Mouse (Mus musculus) forebrain, postnatal 0 days (tissue): ENCODE measurements at regions not wholly inside any gene's neighbourhood (a gene's known extent, or its start where the extent isn't known, plus 50 kb on each side); places are given as distances from the start of the nearest gene placed in this dataset.
A peak's percentile ranks its signal among the peaks of the same experiment; 100 is the strongest.

ENCODE experiments used
- ATAC-seq: fragments of 200-750 bp; cut with Nextera tagmentation; 2 replicates; pipeline ENCODE4 v1.8.0; 2017; ENCODE audit warnings: mild to moderate bottlenecking, moderate library complexity
- DNase-seq: peaks from one replicate; pipeline ENCODE4 v3.0.0-alpha.2; 2015
- H3K27ac ChIP-seq: fragments of 300-500 bp; sonication (generic); 2 replicates; pipeline ENCODE4 v1.5.1; 2014; ENCODE audit warnings: low read depth, mild to moderate bottlenecking, antibody characterized with exemption, low read length, moderate library complexity, mixed read lengths
- H3K27me3 ChIP-seq: fragments of 300-500 bp; sonication (generic); 2 replicates; pipeline ENCODE4 v1.6.1; 2014; ENCODE audit warnings: mild to moderate bottlenecking, low read length, mixed read lengths; ENCODE audit not compliant: insufficient read depth
- H3K36me3 ChIP-seq: fragments of 300-500 bp; sonication (generic); 2 replicates; pipeline ENCODE4 v1.6.1; 2014; ENCODE audit warnings: mild to moderate bottlenecking, moderate library complexity; ENCODE audit not compliant: insufficient read depth
- H3K4me1 ChIP-seq: fragments of 300-500 bp; sonication (generic); 2 replicates; pipeline ENCODE4 v1.6.1; 2014; ENCODE audit warnings: antibody characterized with exemption; ENCODE audit not compliant: insufficient read depth
- H3K4me2 ChIP-seq: fragments of 300-500 bp; sonication (generic); 2 replicates; pipeline ENCODE4 v1.6.1; 2014; ENCODE audit warnings: low read depth, mild to moderate bottlenecking, moderate library complexity
- H3K4me3 ChIP-seq: fragments of 300-500 bp; sonication (generic); 2 replicates; pipeline ENCODE4 v1.5.1; 2014; ENCODE audit warnings: low read depth, low read length, mixed read lengths
- H3K9ac ChIP-seq: fragments of 300-500 bp; sonication (generic); 2 replicates; pipeline ENCODE4 v1.6.1; 2014; ENCODE audit warnings: mild to moderate bottlenecking
- H3K9me3 ChIP-seq: fragments of 300-500 bp; sonication (generic); 2 replicates; pipeline ENCODE4 v1.6.1; 2016; ENCODE audit warnings: low read length
- CTCF ChIP-seq: sonication (generic); IDR thresholded peaks from 2 replicates; pipeline ENCODE4 v1.5.1; 2016; ENCODE audit warnings: antibody characterized with exemption, control low read depth, low read depth
- WGBS: fragments of 180-500 bp; shearing (Covaris S2); extraction: QIAGEN DNeasy Blood & Tissue Kit; methylation state at CpG from one replicate; pipeline ENCODE4 v1.1.7; 2014; 5-methylcytosine and 5-hydroxymethylcytosine counted together

- Histone ChIP-seq H3K4me1 (peaks cover 5% of the 10 kb centered on the region; the same call in 1 of the 2 replicates), H3K9ac (no peak overlapping the region), H3K27ac (no peak overlapping the region), H3K9me3 (no peaks in the 10 kb centered on the region), H3K4me3 (no peak overlapping the region), H3K36me3 (no peaks in the 10 kb centered on the region), H3K4me2 (no peak overlapping the region), H3K27me3 (no peaks in the 10 kb centered on the region)
- TF ChIP-seq CTCF, result no peak
- 35% methylated on average over 10 of the region's 10 CpGs for WGBS
- DNase-seq (peak; percentile 46), ATAC-seq (peak; percentile 87)
Measured at GRCm38 (mm10) chr8:34385806-34386439, 274.4 kb upstream of the Gm10131 start.

GRCm38 (mm10) chr8:34380615-34381014 is 269.1 kb upstream of the Gm10131 start:
- no peak overlapping the region for H3K9ac ChIP-seq
- H3K9me3 ChIP-seq, result no peaks in the 10 kb centered on the region
- no peaks in the 10 kb centered on the region for H3K27me3 ChIP-seq
- H3K4me2 ChIP-seq, result no peak overlapping the region
- no peak overlapping the region for H3K4me3 ChIP-seq
- 0 out of 2 replicates have a peak, but pooled peaks cover 3% of the 10 kb centered on the region for H3K4me1 ChIP-seq
- WGBS, result 34% methylated on average over 19 of the region's 19 CpGs
- no peak for ATAC-seq
- DNase-seq, result no peak
- H3K36me3 ChIP-seq, result no peaks in the 10 kb centered on the region
- TF ChIP-seq CTCF, result no peak
- H3K27ac ChIP-seq, result no peak overlapping the region

- Histone ChIP-seq H3K4me3 (no peak overlapping the region), H3K36me3 (no peaks in the 10 kb centered on the region), H3K27ac (no peak overlapping the region), H3K27me3 (no peaks in the 10 kb centered on the region), H3K9ac (no peak overlapping the region), H3K4me1 (0 out of 2 replicates have a peak, but pooled peaks cover 6% of the 10 kb centered on the region), H3K4me2 (no peak overlapping the region), H3K9me3 (no peaks in the 10 kb centered on the region)
- no peak for TF ChIP-seq CTCF
- 51% methylated on average over 3 of the region's 3 CpGs for WGBS
- ATAC-seq (no peak), DNase-seq (no peak)
Measured at GRCm38 (mm10) chr8:34377154-34377553, 265.6 kb upstream of the Gm10131 start.

- Histone ChIP-seq H3K36me3 (no peaks in the 10 kb centered on the region), H3K27me3 (no peaks in the 10 kb centered on the region), H3K4me2 (no peak overlapping the region), H3K4me1 (peaks cover 9% of the 10 kb centered on the region; the same call in 1 of the 2 replicates), H3K9ac (no peak overlapping the region), H3K9me3 (no peaks in the 10 kb centered on the region), H3K4me3 (no peak overlapping the region), H3K27ac (no peak overlapping the region)
- ATAC-seq, result 0 out of 2 replicates have a peak, but pooled peaks have one; percentile 34
- 90% methylated on average over 9 of the region's 9 CpGs for WGBS
- TF ChIP-seq CTCF, result no peak
- no peak for DNase-seq
Measured at GRCm38 (mm10) chr8:34374242-34374641, 262.7 kb upstream of the Gm10131 start.

- peak; percentile 32; the same call in 1 of the 2 replicates for ATAC-seq
- Histone ChIP-seq H3K4me1 (peaks cover 9% of the 10 kb centered on the region; the same call in 1 of the 2 replicates), H3K4me3 (no peak overlapping the region), H3K9me3 (no peaks in the 10 kb centered on the region), H3K27ac (no peak overlapping the region), H3K4me2 (no peak overlapping the region), H3K27me3 (no peaks in the 10 kb centered on the region), H3K36me3 (no peaks in the 10 kb centered on the region), H3K9ac (no peak overlapping the region)
- DNase-seq, result no peak
- no peak for TF ChIP-seq CTCF
- 14% methylated on average over 6 of the region's 6 CpGs for WGBS
Measured at GRCm38 (mm10) chr8:34372666-34372980, 261.1 kb upstream of the Gm10131 start.

GRCm38 (mm10) chr8:34371973-34372665 is 260.6 kb upstream of the Gm10131 start:
- TF ChIP-seq CTCF, result no peak
- no peaks in the 10 kb centered on the region for H3K36me3 ChIP-seq
- no peak overlapping the region for H3K4me2 ChIP-seq
- H3K27me3 ChIP-seq, result no peaks in the 10 kb centered on the region
- H3K9ac ChIP-seq, result no peak overlapping the region
- peaks cover 9% of the 10 kb centered on the region; the same call in 1 of the 2 replicates for H3K4me1 ChIP-seq
- H3K9me3 ChIP-seq, result no peaks in the 10 kb centered on the region
- no peak for DNase-seq
- peak; percentile 39; the same call in 1 of the 2 replicates for ATAC-seq
- no peak overlapping the region; the same call in 1 of the 2 replicates for H3K27ac ChIP-seq
- 66% methylated on average over 17 of the region's 17 CpGs for WGBS
- no peak overlapping the region for H3K4me3 ChIP-seq

GRCm38 (mm10) chr8:34371391-34371790 is 259.9 kb upstream of the Gm10131 start:
- H3K9ac ChIP-seq, result no peak overlapping the region
- 29% methylated on average over 5 of the region's 5 CpGs for WGBS
- ATAC-seq (peak; percentile 65), DNase-seq (no peak)
- no peaks in the 10 kb centered on the region for H3K36me3 ChIP-seq
- no peak overlapping the region for H3K4me3 ChIP-seq
- TF ChIP-seq CTCF, result no peak
- H3K4me2 ChIP-seq, result no peak overlapping the region
- peaks cover 9% of the 10 kb centered on the region; the same call in 1 of the 2 replicates for H3K4me1 ChIP-seq
- H3K9me3 ChIP-seq, result no peaks in the 10 kb centered on the region
- H3K27ac ChIP-seq, result no peak overlapping the region; the same call in 1 of the 2 replicates
- H3K27me3 ChIP-seq, result no peaks in the 10 kb centered on the region
